Mouse (Mus musculus) c-Kit-positive CD71-positive TER-119-positive erythroid progenitor cells, embryonic 14.5 days (primary cell): ENCODE measurements around the gene Gm17018.

ENCODE experiments used
- DNase-seq: peaks from one replicate; pipeline ENCODE4 v3.0.0-alpha.2; 2013; ENCODE audit warnings: low spot score

Gm17018 gene

DNA sequence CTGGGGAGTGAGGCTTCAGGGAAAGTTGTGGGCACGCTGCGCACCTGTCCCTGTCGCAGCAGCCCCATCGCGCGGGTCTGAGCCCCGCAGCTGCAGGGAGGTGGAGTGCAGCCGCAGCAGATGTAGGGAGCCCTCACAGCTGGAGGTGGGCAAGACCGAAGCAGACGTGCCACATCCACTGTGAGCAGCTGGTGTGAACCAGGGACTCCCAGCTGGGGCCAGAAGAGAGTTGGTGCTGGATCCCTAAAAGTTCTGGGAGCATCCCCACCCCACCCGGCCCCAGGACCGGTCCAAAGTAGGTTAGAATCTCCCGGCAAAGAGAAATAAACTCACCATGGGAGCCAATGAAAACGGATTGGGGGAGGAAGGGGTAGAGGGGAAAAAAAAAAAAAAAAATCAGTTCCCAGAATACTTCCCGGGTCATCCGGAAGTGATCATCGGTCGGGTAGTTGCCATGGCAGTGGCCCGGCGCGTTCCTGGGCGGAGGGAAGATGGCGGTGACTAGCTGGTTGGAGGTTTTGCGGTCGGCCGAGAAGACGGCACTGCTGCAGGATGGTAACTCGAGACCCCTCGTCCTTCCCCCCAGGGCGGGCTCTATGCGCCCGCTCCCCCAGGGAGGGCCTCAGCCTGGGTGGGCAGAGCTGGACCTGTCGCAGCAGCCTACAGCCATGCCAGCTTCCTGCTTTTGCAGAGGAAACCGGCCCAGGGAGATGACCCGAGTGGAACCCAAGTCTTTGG is at the start of gene Gm17018, which contains the start of gene Poll:
Gene Gm17018 (plus strand): TSS at position 463 of the 738 bp plus-strand sequence.
Gene Poll (minus strand): TSS at position 379 of the 738 bp plus-strand sequence.
- DNase-seq, result peak; percentile 72

DNA sequence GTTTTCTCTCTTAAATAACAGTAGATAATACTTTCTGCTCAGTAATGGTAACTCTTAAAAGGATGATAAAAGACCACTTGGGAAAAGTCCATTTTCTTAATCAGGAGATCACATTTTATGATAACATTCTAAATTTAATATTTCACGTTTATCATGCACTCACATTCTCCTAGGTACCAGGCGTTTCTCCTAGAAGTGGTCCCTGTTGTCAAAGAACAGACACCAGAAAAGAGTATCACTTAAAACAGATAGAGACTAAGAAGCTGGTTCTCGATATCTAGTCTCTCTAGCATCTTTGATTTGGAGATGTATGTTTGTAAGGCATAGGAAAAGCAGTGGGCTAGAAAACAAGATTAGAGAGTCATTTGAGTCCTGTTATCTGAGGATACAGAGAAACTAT is 49.7 kb upstream of the Gm17018 start:
- peak; percentile 25 for DNase-seq

DNA sequence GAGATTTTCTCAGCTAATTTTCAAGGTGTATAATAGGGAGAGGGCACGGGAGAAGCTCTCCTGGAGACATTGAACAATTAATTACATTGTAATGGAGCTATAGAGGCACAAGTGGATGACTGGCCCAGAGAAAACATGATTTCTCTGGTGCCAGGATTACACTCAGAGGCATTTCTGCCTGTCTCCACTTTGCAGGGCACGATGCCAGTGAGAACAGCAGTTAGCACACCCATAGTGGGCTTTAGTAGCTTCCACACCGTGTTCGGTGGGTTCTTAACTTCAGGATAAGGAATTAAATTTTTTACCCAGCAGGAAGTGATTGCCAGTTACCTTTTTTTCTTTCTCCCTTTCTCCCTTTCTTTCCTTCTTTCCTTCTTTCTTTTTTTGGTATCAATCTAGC is 49.0 kb upstream of the Gm17018 start:
- no peak for DNase-seq

DNA sequence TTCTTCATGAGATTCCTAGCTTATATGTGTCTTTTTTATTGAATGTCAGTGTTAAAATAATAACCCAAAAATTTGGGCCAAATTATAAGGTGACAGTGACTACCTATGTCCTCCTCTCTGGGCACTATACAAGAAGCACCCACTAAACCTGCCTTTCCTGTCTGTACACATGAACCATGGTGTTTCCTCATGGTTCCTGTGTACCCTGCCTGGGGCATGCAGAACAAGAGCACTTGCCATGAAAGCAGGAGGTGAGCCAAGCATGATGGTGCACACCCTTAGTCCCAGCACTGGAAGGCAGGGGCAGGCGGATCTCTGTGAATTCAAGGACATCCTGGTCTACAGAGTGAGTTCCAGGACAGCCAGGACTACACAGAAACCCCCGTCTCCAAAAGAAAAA is 45.1 kb upstream of the Gm17018 start:
- DNase-seq, result no peak

DNA sequence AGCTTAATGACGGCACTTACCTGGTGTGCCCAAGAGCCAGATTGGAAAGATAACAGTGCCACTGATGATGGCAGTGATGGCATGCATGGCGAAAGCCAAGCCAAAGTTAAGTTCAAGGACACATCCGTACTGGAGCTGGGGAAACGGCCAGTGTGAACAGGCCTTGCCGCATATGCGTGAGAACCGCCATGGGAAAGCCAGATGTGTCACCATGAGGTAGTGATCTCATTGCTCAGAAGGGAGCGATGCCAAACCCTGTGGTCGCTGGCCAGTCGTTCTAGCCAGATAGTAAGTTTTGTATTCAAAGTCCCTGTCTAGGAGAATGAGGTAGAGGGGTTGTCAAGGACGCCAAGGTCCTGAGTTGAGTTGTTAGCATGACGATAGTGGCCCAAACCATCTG is 44.2 kb upstream of the Gm17018 start:
- DNase-seq, result no peak

DNA sequence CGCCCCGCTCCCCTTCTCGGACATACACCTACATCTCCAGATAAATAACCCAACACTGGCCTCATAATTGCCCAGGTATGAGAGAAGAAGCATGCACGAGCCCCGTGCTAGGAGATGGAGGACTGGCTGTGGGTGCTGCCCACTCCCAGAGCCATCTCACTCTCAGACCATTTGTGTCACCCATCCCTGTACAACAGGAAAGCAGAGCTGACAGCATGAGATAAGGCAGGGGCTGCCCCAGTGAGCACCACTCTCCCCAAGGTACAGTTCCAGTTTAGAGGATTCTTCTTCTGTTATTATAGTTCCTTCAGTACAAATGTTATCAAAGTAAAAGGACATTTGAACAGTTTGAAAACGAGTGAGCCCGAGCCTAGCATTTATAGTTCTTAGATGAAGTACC is 33.0 kb upstream of the Gm17018 start:
- DNase-seq, result no peak

DNA sequence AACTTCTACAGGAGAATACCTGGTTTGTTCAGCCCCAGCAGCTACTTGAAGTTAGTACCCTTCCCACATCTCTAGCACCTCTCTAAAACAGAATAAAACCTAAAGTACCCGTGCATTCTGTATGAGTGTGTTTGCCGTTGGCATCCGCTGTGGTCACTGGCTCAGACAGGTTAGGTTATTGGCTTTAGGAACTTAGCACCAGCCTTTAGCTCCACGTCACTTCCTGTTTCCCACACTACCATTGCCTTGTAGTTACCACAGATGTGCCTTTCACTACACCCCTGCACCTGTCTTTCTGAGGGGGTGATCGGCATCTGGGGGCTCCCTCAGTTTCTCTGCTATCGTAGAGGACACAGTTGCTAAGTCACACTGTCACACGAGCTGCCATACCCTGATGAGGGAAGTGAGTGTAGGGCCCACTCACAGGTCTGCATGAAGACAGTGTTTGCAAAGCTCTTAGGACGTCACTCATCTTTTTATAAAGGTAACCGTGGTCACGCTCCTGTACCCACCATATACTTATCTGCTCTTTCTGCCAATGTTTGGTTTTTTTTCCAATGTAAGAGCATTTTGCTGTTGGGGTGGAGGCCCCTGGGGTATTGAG is 32.4 kb upstream of the Gm17018 start:
- DNase-seq, result no peak

DNA sequence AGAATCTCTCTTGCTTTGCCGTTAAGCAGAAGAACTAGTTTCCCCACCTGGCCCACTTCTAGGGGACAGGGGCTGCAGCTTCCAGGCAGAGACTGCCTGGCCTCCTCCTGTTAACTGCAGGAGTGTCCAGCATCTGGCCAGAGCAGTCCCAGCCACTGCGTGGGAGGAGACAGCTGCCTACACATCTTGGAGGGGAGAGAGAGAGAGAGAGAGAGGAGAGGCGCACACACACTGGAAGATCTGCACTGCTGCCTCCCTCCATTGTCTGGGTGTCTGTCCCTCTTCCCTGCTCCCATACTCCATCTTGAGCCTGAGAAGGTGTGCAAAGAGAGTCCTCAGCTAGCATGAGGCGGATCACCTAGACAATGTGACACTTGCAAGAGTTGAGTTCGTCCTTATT is 31.1 kb upstream of the Gm17018 start:
- no peak for DNase-seq

DNA sequence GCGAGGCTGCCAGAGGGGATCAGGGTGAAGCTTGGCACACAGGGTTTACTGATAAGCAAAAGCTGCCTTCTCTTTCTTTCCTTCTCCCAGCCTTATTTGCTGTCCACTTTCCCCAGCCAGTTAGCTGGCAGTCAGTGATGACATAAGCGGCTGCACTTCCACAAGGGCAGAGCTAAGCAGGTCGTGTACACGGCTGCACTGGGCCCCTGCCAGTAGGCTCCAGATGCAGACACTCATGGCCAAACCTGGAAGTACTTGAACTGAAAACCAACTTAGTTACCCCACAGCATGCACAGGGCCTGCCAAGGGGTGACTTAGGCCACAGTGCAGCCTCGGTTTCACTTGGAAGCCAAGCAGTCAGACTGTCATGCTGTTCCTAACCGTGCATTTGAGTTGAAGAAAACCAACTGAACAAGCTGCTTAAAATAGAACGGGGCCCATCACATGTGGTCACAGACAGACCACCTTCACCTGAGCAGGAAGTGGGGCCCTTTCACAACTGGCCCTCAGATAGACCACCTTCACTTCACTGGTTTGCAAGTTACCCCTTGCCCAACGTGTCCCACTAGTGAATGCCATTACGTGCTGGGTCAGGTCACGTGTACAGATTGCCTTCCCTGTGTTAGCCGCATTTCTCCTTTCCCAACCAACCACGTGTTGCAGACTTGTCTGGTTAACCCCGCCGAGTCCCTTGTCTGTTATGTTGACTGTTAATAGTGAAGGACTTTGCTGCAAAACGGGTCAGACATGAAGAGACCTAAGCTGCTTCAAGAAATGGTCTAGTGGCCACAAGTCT is 30.0 kb upstream of the Gm17018 start:
- no peak for DNase-seq

DNA sequence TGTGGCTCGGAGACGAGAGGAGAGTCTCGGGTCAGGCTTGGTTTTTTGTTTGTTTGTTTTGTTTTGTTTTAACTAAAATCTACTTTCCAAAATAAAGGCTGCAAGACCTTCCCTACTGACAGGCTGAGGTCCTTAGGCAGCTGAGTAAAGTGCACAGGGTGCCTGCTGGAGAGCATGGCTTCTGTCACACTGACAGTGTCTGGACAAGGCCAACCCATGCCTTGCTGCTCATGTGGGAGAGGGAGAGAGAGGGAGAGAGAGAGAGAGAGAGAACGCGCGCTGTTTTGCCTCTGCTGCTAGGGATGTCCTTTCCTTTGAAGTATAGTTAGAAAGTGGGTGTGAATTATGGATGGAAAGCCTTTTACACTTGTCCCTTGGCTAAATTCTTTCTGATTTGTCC is 28.9 kb upstream of the Gm17018 start:
- DNase-seq, result no peak

DNA sequence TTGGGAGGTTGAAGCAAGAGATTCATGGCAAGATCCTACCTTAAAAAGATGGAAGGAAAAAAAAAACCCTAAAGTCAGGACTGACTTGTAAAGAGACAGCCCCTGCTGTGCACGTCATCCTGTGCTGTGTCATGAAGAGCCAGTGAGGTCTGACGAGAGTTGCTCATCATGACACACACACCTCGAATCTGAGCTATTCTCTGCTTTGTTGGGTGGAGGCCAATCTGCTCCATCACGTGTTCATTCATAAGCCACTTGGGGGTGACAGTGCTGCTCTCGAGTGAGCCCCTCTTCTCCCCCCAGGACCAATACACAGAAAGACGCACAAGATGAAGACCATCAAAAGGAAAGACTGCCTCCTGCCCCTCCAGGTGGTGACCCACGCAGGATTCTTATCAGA is 26.8 kb upstream of the Gm17018 start:
- DNase-seq, result no peak

DNA sequence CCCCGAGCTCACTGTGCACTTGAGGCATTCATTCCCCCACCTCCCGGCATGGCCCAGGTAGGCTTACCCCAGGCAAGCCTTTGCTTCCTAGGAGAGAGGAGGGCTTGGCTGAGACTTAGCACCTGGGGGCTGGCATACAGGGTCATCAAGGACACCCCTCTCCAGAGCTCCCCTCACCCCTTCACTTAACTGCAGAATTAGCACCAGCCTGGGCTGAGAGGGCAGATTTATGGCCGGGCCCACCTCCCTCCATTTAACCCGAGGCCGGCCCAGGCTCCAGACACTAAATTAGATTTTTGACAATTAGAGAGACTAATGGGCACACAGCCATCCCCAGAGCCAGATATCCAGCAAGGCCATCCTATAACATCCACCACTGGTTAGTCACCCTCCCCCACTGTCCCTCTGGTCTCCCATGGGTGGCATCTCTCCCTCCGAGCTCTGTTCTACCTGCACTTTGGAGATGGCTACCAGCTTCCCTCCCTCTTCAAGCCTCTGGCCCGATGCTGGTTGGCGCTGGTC is 25.1 kb upstream of the Gm17018 start:
- DNase-seq, result no peak

DNA sequence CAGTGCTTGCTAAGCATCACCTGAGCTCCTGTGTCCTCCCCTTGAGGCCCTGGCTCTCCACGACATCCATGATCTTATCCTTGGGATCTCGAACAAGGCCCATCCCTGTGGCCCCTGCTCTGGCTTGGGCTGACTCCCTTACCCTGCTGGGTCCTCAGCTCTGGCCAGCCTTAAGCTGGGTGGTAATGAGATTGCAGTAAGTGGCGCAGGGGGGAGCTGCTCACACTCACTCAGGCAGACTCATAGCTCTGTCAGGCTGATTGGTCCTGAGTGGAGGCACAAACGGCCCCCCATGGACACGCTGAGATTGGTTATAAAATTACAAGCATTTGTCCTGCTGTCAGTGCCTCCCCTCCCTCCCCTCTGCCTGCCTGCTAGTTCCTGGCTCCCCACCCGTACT is 24.5 kb upstream of the Gm17018 start:
- no peak for DNase-seq

DNA sequence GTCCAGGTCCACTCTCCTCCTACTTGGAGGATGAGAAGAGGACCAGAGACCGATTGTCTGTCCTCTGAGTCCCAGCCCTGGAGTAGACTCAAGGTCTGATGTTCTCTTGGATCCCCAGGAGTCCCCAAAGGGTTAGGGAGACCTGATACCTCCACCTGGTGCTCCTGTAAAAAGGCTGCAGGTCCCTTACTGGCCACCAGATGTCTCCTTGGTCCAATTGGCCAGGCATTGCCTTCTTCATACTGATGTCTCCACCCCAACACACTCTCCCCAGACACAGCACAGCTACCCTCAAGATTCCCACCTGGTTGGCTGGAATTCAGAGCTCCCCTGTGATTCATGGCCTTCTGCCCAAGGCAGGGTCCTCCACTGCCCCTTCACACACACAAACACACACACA is 22.9 kb upstream of the Gm17018 start:
- peak; percentile 55 for DNase-seq

DNA sequence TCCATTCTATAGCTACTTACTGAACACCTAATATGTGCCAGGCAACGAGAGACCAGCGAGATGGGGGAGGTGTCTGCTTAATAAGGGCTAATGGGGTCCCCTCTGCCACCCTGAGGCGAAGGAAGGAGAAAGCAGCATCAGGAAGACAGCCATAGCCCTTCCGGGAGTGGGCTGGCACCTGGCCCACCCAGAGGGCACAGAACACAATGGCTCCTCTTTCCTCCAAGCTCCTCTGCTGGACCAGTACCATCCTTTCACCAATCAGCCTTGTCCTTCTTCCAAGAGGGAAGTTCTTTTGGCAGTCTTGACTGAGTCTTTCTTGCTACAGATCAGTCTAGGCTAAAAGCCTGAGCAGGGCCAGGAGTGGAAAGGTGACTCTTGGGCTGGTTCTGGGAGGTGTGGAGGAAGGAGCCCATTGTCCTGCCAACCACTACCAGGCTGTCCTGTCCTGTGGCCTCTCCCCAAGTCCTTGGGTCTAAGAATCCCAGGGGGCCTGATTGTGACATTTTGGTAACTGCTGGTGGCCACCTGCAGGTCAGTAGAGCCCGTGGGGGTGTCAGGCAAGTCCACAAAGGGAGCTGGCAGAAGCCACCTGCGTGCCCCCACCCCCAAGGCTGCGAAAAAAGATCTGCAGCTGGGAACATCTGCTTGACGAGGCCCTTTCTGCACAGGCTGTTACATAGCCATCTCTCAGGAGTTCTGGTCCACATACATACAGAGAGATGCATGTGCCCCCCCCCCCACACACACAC is 19.6 kb upstream of the Gm17018 start:
- DNase-seq, result no peak

DNA sequence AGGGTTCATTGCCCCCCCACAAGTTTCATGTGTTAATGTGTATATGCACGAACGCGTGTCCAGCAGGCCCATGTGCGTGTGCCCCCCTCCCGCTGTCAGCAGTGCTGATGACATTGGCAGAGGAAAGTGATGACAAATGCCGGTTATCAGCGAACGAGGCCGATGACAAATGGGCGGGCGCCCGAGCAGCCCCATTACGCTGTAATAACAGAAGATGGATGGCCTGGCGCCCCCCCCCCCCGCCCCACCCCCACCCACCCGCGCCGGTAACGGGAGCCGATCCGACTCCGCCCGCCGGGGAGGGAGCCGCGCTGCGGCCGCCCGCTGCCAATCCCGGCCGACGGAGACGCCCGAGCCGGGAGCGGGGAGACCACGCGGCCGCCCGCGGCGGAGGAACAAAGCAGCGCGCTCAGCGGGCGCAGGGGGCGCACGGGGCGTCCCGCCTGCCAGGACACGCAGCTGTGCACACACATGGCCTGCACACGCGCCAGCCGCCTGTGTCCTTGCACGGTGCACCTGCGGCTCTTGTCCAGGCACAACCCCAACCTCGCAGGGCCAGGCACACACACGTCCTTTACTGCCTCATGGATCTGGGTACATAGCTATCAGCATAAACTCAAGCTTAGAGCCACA is 18.9 kb upstream of the Gm17018 start:
- no peak for DNase-seq

DNA sequence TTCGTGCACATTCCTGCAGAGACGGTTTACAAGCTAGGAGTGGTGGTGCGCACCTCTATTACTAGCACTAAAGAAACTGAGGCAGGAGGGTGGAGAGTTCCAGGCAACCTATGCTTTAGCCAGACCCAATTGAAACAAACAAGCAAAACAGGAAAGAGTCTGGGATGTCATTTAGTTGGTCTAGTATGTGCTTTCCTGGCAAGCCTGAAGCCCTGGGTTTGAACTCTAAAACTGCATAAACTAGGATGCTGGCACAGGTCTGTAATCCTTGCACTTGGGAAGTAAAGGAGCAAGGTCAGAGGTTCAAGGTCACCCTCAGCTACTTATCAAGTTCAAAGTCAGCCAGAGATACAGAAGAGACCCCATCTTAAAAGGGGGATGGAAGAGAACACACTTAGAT is 18.4 kb upstream of the Gm17018 start:
- DNase-seq, result no peak

DNA sequence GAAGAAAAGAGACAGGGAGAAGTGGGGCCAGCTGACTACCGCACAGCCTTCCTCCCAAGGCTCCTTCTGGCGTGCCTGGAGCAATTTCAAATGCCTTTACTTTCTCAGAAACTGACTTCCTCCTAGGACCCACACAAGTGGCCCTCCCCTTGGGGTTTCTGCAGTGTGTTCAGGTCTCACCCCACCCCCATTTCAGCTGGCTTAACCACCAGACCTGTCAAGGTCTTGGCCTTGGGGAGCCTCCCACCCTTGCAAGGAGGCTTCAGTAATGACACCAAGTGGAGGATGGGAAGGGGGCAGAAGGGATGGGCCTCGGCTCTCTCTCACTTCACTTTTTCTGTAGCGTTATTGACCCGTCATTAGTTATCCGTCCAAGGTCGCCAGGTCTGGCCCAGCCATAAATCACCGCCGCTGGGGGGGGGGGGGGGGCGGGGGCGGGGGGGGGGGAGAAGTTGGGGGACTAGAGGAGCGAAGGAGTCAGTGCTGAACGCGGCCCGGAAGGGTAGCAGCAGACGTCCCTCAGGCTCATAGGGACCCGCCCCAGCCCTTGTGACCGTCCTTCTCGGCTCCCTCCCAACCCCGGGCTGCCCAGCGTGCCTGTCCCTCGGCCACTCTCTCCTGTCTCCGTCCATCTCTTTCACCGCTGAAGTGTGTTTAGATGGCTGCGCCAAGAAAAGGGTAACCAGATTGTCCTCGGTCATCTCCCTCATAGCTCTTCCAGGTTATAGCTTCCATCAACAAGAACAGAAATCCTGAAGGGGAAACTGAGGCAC is 16.1 kb upstream of the Gm17018 start:
- no peak for DNase-seq

DNA sequence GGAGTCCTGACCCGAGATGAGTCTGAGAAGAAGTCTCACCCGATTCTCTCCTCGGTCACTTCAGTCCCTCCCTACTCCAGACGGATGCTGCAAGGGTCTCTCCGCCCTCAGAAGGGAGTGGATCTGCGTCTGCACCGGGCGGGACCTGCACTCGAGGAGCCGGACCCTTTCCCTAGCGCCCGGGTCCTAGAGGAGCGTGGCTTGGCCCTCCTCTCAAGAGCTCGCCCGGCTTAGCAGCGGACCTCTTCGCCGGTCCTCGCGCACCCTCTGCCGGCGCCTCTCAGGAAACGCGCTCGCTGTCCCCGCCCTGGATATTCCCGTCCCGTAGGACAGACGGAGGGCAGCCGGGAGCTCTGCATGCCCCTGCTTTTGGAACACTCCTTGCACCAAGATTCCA is 15.5 kb upstream of the Gm17018 start:
- DNase-seq, result peak; percentile 69

DNA sequence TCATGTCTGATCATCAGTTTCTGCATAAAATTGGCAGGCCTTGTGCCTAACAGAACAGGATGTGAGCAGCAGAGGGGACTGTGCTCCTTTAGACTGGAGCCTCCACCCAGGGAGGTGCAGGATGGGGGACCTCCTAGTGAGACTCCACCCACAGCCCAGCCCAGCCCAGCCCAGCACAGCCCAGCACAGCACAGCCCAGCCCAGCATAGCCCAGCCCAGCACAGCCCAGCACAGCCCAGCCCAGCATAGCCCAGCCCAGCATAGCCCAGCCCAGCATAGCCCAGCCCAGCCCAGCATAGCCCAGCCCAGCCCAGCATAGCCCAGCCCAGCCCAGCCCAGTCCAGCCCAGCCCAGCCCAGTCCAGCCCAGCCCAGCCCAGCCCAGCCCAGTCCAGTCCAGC is 12.2 kb upstream of the Gm17018 start:
- DNase-seq, result peak; percentile 46
